12 mouse cellular contexts compared by ENCODE assay signal in genomic region chr16:50733359-50733758, GRCm38 (mm10).
DNase-seq lines count a peak whose midpoint lies in the region; ATAC-seq and TF ChIP-seq lines count a peak whose summit lies in the region.
"Had no signal": no experiment of that assay in that cellular context is flagged by ENCODE, and none has a peak within 500 bp of the region (broad histone marks: within the 10 kb centered on the region; RNA-seq: fewer than 3 reads in every experiment).

No protein-coding gene starts in this region.

- no peak overlapping the region for H3K9ac ChIP-seq in forebrain, embryonic 14.5 days (ENCODE audit: low read length)
- H3K9ac ChIP-seq in forebrain, embryonic 11.5 days (ENCODE audit: low read length): no peak overlapping the region
- no peak overlapping the region for H3K9ac ChIP-seq in hindbrain, postnatal 0 days (replicated peaks; ENCODE audit: low read length)
- no peak overlapping the region for H3K9ac ChIP-seq in hindbrain, embryonic 13.5 days
- H3K9ac ChIP-seq in midbrain, embryonic 14.5 days (replicated peaks; ENCODE audit: low read length): no peak overlapping the region
- H3K9ac ChIP-seq in midbrain, embryonic 16.5 days (ENCODE audit: low read depth, low read length): no peak overlapping the region
- H3K9ac ChIP-seq: embryonic facial prominence, embryonic 12.5 days had no signal

- no peaks in the 10 kb centered on the region for H3K27me3 ChIP-seq in forebrain, embryonic 14.5 days (replicated peaks; ENCODE audit: control insufficient read depth, insufficient read depth, low read length)
- H3K27me3 ChIP-seq in forebrain, embryonic 11.5 days (ENCODE audit: control insufficient read depth, insufficient read depth, low read length): no peaks in the 10 kb centered on the region
- H3K27me3 ChIP-seq in hindbrain, postnatal 0 days (ENCODE audit: insufficient read depth, low read length): no peaks in the 10 kb centered on the region
- H3K27me3 ChIP-seq in hindbrain, embryonic 13.5 days: peaks cover 17% of the 10 kb centered on the region
- H3K27me3 ChIP-seq in midbrain, embryonic 14.5 days (ENCODE audit: control insufficient read depth, insufficient read depth, low read length): no peaks in the 10 kb centered on the region; the same call in 1 of the 2 replicates
- 0 out of 2 replicates have a peak, but pooled peaks cover 2% of the 10 kb centered on the region for H3K27me3 ChIP-seq in midbrain, embryonic 16.5 days (ENCODE audit: control insufficient read depth, insufficient read depth, low read depth, low read length)
- H3K27me3 ChIP-seq: embryonic facial prominence, embryonic 12.5 days; embryonic facial prominence, embryonic 15.5 days; heart, embryonic 13.5 days had no signal

- ATAC-seq in forebrain, embryonic 14.5 days: no peak
- no peak for ATAC-seq in forebrain, embryonic 11.5 days (replicated peaks; ENCODE audit: low FRiP score)
- ATAC-seq in hindbrain, postnatal 0 days: no peak
- ATAC-seq in hindbrain, embryonic 13.5 days (ENCODE audit: low FRiP score): no peak
- no peak for ATAC-seq in midbrain, embryonic 14.5 days (ENCODE audit: low FRiP score, low TSS enrichment)
- ATAC-seq in midbrain, embryonic 16.5 days: no peak

- H3K4me1 ChIP-seq in forebrain, embryonic 14.5 days (ENCODE audit: control insufficient read depth, insufficient read depth, low read length): peaks cover 4% of the 10 kb centered on the region; the same call in 1 of the 2 replicates
- peaks cover 4% of the 10 kb centered on the region for H3K4me1 ChIP-seq in forebrain, embryonic 11.5 days (replicated peaks; ENCODE audit: control insufficient read depth, insufficient read depth, low read length)
- peaks cover 12% of the 10 kb centered on the region; the same call in 1 of the 2 replicates for H3K4me1 ChIP-seq in hindbrain, postnatal 0 days (ENCODE audit: insufficient read depth, low read length)
- peaks cover 16% of the 10 kb centered on the region; the same call in 1 of the 2 replicates for H3K4me1 ChIP-seq in hindbrain, embryonic 13.5 days (replicated peaks)
- no peaks in the 10 kb centered on the region for H3K4me1 ChIP-seq in midbrain, embryonic 14.5 days (ENCODE audit: control insufficient read depth, insufficient read depth, low read length)
- peaks cover 5% of the 10 kb centered on the region; the same call in 1 of the 2 replicates for H3K4me1 ChIP-seq in midbrain, embryonic 16.5 days (ENCODE audit: control insufficient read depth, insufficient read depth, low read length)

- WGBS in forebrain, embryonic 14.5 days: 93% methylated on average over 3 of the region's 3 CpGs
- WGBS in forebrain, embryonic 11.5 days: 92% methylated on average over 3 of the region's 3 CpGs
- WGBS in hindbrain, postnatal 0 days: 97% methylated on average over 3 of the region's 3 CpGs
- WGBS in hindbrain, embryonic 13.5 days: 94% methylated on average over 3 of the region's 3 CpGs
- 95% methylated on average over 3 of the region's 3 CpGs for WGBS in midbrain, embryonic 14.5 days
- 97% methylated on average over 3 of the region's 3 CpGs for WGBS in midbrain, embryonic 16.5 days

- no peak overlapping the region for H3K27ac ChIP-seq in forebrain, embryonic 14.5 days (ENCODE audit: low read depth, low read length)
- no peak overlapping the region for H3K27ac ChIP-seq in forebrain, embryonic 11.5 days (ENCODE audit: low read depth, low read length)
- H3K27ac ChIP-seq in hindbrain, postnatal 0 days: no peak overlapping the region
- H3K27ac ChIP-seq in hindbrain, embryonic 13.5 days: no peak overlapping the region
- no peak overlapping the region for H3K27ac ChIP-seq in midbrain, embryonic 14.5 days (replicated peaks; ENCODE audit: low read depth, low read length)
- H3K27ac ChIP-seq in midbrain, embryonic 16.5 days (ENCODE audit: low read length): no peak overlapping the region
- H3K27ac ChIP-seq: embryonic facial prominence, embryonic 12.5 days; forebrain, embryonic 12.5 days had no signal

- peak overlapping the region; percentile 95 for H3K4me2 ChIP-seq in forebrain, embryonic 14.5 days (ENCODE audit: low read length)
- no peak overlapping the region for H3K4me2 ChIP-seq in forebrain, embryonic 11.5 days (ENCODE audit: low read depth, low read length, severe bottlenecking)
- 0 out of 2 replicates have a peak overlapping the region, but pooled peaks have one; percentile 94 for H3K4me2 ChIP-seq in hindbrain, postnatal 0 days (ENCODE audit: low read depth, low read length)
- H3K4me2 ChIP-seq in hindbrain, embryonic 13.5 days: no peak overlapping the region
- H3K4me2 ChIP-seq in midbrain, embryonic 14.5 days (ENCODE audit: low read length): peak overlapping the region; percentile 95; the same call in 1 of the 2 replicates
- H3K4me2 ChIP-seq in midbrain, embryonic 16.5 days (ENCODE audit: low read length): no peak overlapping the region

- no peak overlapping the region for H3K4me3 ChIP-seq in forebrain, embryonic 14.5 days (ENCODE audit: low read depth, low read length)
- H3K4me3 ChIP-seq in forebrain, embryonic 11.5 days (ENCODE audit: low read depth, low read length): no peak overlapping the region
- no peak overlapping the region for H3K4me3 ChIP-seq in hindbrain, postnatal 0 days (ENCODE audit: low read length)
- no peak overlapping the region for H3K4me3 ChIP-seq in hindbrain, embryonic 13.5 days
- no peak overlapping the region for H3K4me3 ChIP-seq in midbrain, embryonic 14.5 days (replicated peaks; ENCODE audit: low read depth, low read length)
- no peak overlapping the region for H3K4me3 ChIP-seq in midbrain, embryonic 16.5 days (ENCODE audit: low read depth, low read length)

- no peaks in the 10 kb centered on the region for H3K9me3 ChIP-seq in forebrain, embryonic 14.5 days (replicated peaks; ENCODE audit: control insufficient read depth, low read length)
- no peaks in the 10 kb centered on the region for H3K9me3 ChIP-seq in forebrain, embryonic 11.5 days (ENCODE audit: control insufficient read depth, low read length)
- no peaks in the 10 kb centered on the region for H3K9me3 ChIP-seq in hindbrain, postnatal 0 days (ENCODE audit: low read length)
- no peaks in the 10 kb centered on the region for H3K9me3 ChIP-seq in hindbrain, embryonic 13.5 days
- no peaks in the 10 kb centered on the region for H3K9me3 ChIP-seq in midbrain, embryonic 14.5 days (ENCODE audit: control insufficient read depth, low read length)
- H3K9me3 ChIP-seq in midbrain, embryonic 16.5 days (replicated peaks; ENCODE audit: control insufficient read depth, low read length, poor library complexity, severe bottlenecking): no peaks in the 10 kb centered on the region
- H3K9me3 ChIP-seq: embryonic facial prominence, embryonic 12.5 days; embryonic facial prominence, embryonic 15.5 days; forebrain, embryonic 12.5 days; heart, embryonic 10.5 days; heart, embryonic 13.5 days had no signal

- no peaks in the 10 kb centered on the region for H3K36me3 ChIP-seq in forebrain, embryonic 14.5 days (ENCODE audit: control insufficient read depth, insufficient read depth, low read length)
- no peaks in the 10 kb centered on the region for H3K36me3 ChIP-seq in forebrain, embryonic 11.5 days (ENCODE audit: control insufficient read depth, insufficient read depth, low read length)
- H3K36me3 ChIP-seq in hindbrain, postnatal 0 days (ENCODE audit: insufficient read depth, low read length): no peaks in the 10 kb centered on the region
- H3K36me3 ChIP-seq in hindbrain, embryonic 13.5 days: no peaks in the 10 kb centered on the region
- H3K36me3 ChIP-seq in midbrain, embryonic 14.5 days (ENCODE audit: control insufficient read depth, insufficient read depth, low read length): no peaks in the 10 kb centered on the region
- no peaks in the 10 kb centered on the region for H3K36me3 ChIP-seq in midbrain, embryonic 16.5 days (ENCODE audit: control insufficient read depth, insufficient read depth, low read length)
- H3K36me3 ChIP-seq: embryonic facial prominence, embryonic 12.5 days; embryonic facial prominence, embryonic 15.5 days; forebrain, embryonic 12.5 days; heart, embryonic 10.5 days; heart, embryonic 13.5 days had no signal

- DNase-seq in forebrain, embryonic 14.5 days (ENCODE audit: low spot score): no peak
- no peak for DNase-seq in forebrain, embryonic 11.5 days (ENCODE audit: low spot score)
- no peak for DNase-seq in hindbrain, postnatal 0 days (ENCODE audit: low spot score)
- no peak for DNase-seq in midbrain, embryonic 14.5 days
- no peak for DNase-seq in adrenal gland, postnatal 4 days (ENCODE audit: low spot score in 2 of 2)

- TF ChIP-seq CTCF in hindbrain, postnatal 0 days (IDR thresholded peaks at IDR 0.05; ENCODE audit: low read depth): no peak

Comparison
In these comparisons a context has a peak if more than half of its experiments do, and no peak if none do; other contexts are left out.
1. H3K4me2 ChIP-seq: peak in forebrain, embryonic 14.5 days (single experiment), hindbrain, postnatal 0 days (single experiment) and midbrain, embryonic 14.5 days (single experiment); none in forebrain, embryonic 11.5 days (single experiment), hindbrain, embryonic 13.5 days (single experiment) and midbrain, embryonic 16.5 days (single experiment).